Mouse (Mus musculus) embryonic facial prominence, embryonic 14.5 days (tissue): ENCODE data around the gene Carf. TPM values are rescaled to one million over a fixed set of nuclear protein-coding genes. Genes with fewer than 3 reads are reported as not detected.
"Not testable (repeated sequence)": the region's sequence is repeated elsewhere in the genome, so short reads cannot be mapped to it uniquely, and the experiment has no call there.

Source experiments
- ATAC-seq: fragments of 200-750 bp; cut with Nextera tagmentation; 2 replicates; pipeline ENCODE4 v1.8.0; 2017; ENCODE audit warnings: low read depth, moderate number of reproducible peaks, moderate TSS enrichment
- DNase-seq: peaks from one replicate; pipeline ENCODE4 v3.0.0-alpha.2; 2015; ENCODE audit warnings: low spot score
- H3K27ac ChIP-seq: fragments of 300-500 bp; sonication (generic); replicated peaks from 2 replicates; pipeline ENCODE4 v1.5.1; 2014; ENCODE audit warnings: low read depth, mild to moderate bottlenecking, low read length, moderate library complexity
- H3K27me3 ChIP-seq: fragments of 300-500 bp; sonication (generic); replicated peaks from 2 replicates; pipeline ENCODE4 v1.6.1; 2014; ENCODE audit warnings: low read length; ENCODE audit not compliant: control insufficient read depth, insufficient read depth
- H3K36me3 ChIP-seq: fragments of 300-500 bp; sonication (generic); 2 replicates; pipeline ENCODE4 v1.6.1; 2014; ENCODE audit warnings: low read length, mixed read lengths; ENCODE audit not compliant: control insufficient read depth, insufficient read depth
- H3K4me1 ChIP-seq: fragments of 300-500 bp; sonication (generic); 2 replicates; pipeline ENCODE4 v1.6.1; 2014; ENCODE audit warnings: antibody characterized with exemption, low read length; ENCODE audit not compliant: control insufficient read depth, insufficient read depth
- H3K4me2 ChIP-seq: fragments of 300-500 bp; sonication (generic); 2 replicates; pipeline ENCODE4 v1.6.1; 2014; ENCODE audit warnings: low read depth, mild to moderate bottlenecking, low read length, moderate library complexity, mixed read lengths
- H3K4me3 ChIP-seq: fragments of 300-500 bp; sonication (generic); 2 replicates; pipeline ENCODE4 v1.5.1; 2014; ENCODE audit warnings: low read depth, mild to moderate bottlenecking, low read length
- H3K9ac ChIP-seq: fragments of 300-500 bp; sonication (generic); 2 replicates; pipeline ENCODE4 v1.6.1; 2014; ENCODE audit warnings: low read depth, mild to moderate bottlenecking, low read length, moderate library complexity, mixed read lengths
- H3K9me3 ChIP-seq: fragments of 300-500 bp; sonication (generic); 2 replicates; pipeline ENCODE4 v1.6.1; 2016; ENCODE audit warnings: low read length; ENCODE audit not compliant: control insufficient read depth
- WGBS: fragments of 180-500 bp; shearing (Covaris S2); extraction: QIAGEN DNeasy Blood & Tissue Kit; methylation state at CpG from one replicate; pipeline ENCODE4 v1.1.7; 2014; 5-methylcytosine and 5-hydroxymethylcytosine counted together
- polyA plus RNA-seq: library from polyadenylated mRNA; unstranded; fragments of >200 nt; fragmentation: Nextera tagmentation; extraction: Ambion mirVana; gene quantifications from 2 replicates; pipeline ENCODE4 v1.2.1, GENCODE M21; 2014

Carf gene
- polyA plus RNA-seq, 1 experiment from 2014 or later, result 6.3 TPM

GRCm38 (mm10) chr1:60163676-60164075 is 65.6 kb downstream of the Carf start:
- WGBS, result 84% methylated on average over 3 of the region's 3 CpGs
- ATAC-seq (no peak), DNase-seq (no peak)
- Histone ChIP-seq H3K4me2 (no peak overlapping the region), H3K4me1 (no peaks in the 10 kb centered on the region), H3K36me3 (no peaks in the 10 kb centered on the region), H3K9me3 (no peaks in the 10 kb centered on the region), H3K27ac (no peak overlapping the region), H3K27me3 (no peaks in the 10 kb centered on the region), H3K9ac (no peak overlapping the region), H3K4me3 (no peak overlapping the region)

DNA sequence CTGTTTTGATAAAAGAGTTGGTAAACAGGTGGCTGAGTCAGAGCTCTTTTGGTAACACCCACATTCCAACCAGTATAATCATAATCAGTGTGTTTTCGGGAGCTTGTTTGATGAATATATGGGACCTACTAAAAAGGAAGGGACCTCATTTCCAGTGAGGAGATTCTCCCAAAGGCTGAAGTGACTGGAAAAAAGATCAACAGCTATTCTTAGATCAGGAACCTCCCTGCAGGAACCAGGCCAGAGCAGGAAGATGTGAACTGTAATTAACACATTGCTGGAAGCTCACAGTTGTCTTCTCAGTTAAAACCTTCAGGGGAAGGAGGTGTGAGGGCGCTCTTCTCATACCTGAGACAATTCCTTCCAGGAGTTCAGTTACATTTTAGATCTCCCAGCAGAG is 71.6 kb downstream of the Carf start:
- 73% methylated on average over 2 of the region's 2 CpGs for WGBS
- no peak overlapping the region for H3K9ac ChIP-seq
- H3K27ac ChIP-seq, result no peak overlapping the region
- H3K4me3 ChIP-seq, result no peak overlapping the region
- H3K27me3 ChIP-seq, result no peaks in the 10 kb centered on the region
- DNase-seq, result no peak
- H3K4me2 ChIP-seq, result no peak overlapping the region
- no peaks in the 10 kb centered on the region for H3K4me1 ChIP-seq
- H3K36me3 ChIP-seq, result no peaks in the 10 kb centered on the region
- no peaks in the 10 kb centered on the region for H3K9me3 ChIP-seq
- no peak for ATAC-seq

DNA sequence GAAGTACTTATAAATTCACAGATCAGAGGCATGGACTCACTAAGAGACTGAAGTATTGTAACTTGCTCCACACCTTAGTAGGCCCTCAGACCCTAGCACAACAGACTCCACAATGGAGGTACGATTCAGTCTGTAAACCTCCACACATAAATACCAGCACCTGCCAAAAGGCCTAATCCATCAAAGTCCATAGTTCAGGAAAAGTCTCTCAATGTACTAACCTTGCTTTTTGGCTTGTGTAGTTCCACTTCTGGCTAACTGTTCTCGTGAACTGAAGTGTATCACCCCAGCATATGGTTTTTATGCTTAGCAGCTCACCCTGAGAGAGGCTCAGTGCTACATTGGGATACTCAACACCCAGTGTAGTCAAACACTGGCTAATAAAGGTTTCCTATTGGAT is 72.2 kb downstream of the Carf start:
- Histone ChIP-seq H3K4me2 (no peak overlapping the region), H3K9ac (no peak overlapping the region), H3K36me3 (no peaks in the 10 kb centered on the region), H3K9me3 (no peaks in the 10 kb centered on the region), H3K27me3 (no peaks in the 10 kb centered on the region), H3K4me3 (no peak overlapping the region), H3K4me1 (no peaks in the 10 kb centered on the region), H3K27ac (no peak overlapping the region)
- ATAC-seq (no peak), DNase-seq (no peak)
- whole genome bisulfite sequencing, result 78% methylated on average over 2 of the region's 2 CpGs

DNA sequence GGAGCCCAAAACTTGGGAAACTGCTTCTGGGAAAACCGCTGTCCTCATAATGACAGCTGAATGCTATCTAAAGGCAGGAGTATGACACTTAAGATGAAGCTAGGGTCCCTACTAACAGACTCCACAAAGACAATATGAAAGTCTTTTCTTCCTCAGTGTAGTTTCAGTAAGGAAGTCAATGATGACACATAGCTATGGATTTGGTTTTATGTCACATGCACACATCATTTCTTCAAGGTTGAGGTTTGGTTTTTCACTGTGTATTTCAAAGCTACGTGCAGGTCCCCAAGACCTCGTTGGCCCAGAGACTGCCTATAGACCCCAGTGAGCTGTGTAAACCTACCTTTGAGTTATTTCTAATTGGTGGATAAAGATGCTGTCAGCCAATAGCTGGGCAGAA is 75.1 kb downstream of the Carf start:
- Histone ChIP-seq H3K9me3 (no peaks in the 10 kb centered on the region), H3K4me2 (no peak overlapping the region), H3K27ac (no peak overlapping the region), H3K4me1 (no peaks in the 10 kb centered on the region), H3K9ac (no peak overlapping the region), H3K27me3 (no peaks in the 10 kb centered on the region), H3K36me3 (no peaks in the 10 kb centered on the region), H3K4me3 (no peak overlapping the region)
- no peak for DNase-seq
- ATAC-seq, result no peak
- 84% methylated on average over 3 of the region's 3 CpGs for WGBS

GRCm38 (mm10) chr1:60177814-60178213 is 79.8 kb downstream of the Carf start:
- H3K27me3 ChIP-seq, H3K9ac ChIP-seq, H3K4me1 ChIP-seq, H3K4me2 ChIP-seq, H3K4me3 ChIP-seq, H3K27ac ChIP-seq, DNase-seq, H3K9me3 ChIP-seq, ATAC-seq, H3K36me3 ChIP-seq: not testable (repeated sequence)
- 90% methylated on average over 1 of the region's 1 CpGs for WGBS

DNA sequence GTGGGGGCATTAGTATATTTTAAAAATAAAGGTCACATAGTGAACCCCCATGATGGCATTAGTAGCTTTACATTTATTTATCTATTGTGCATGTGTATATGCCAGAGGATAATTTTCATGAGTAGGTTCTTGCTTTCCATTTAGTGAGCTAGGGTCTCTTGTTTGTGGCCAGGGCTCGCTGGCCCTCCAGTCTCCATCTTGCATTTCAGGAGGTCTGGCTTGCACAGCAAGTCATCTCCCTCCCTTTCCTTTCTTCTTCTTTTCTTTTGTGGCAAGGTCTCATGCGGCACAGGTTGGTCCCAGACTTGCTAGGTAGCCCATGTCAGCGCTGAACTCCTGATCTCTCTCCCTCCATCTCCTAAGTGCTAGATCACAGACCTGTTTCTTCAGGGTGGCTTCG is 81.3 kb downstream of the Carf start:
- H3K4me2 ChIP-seq, result peak overlapping the region; percentile 50
- peaks cover 6% of the 10 kb centered on the region; the same call in 1 of the 2 replicates for H3K4me1 ChIP-seq
- H3K9me3 ChIP-seq, result no peaks in the 10 kb centered on the region
- H3K27me3 ChIP-seq, result no peaks in the 10 kb centered on the region
- peak overlapping the region; percentile 95; the same call in 1 of the 2 replicates for H3K27ac ChIP-seq
- DNase-seq (no peak), ATAC-seq (no peak)
- 29% methylated on average over 4 of the region's 4 CpGs for whole genome bisulfite sequencing
- H3K36me3 ChIP-seq, result no peaks in the 10 kb centered on the region
- peak overlapping the region; percentile 89 for H3K4me3 ChIP-seq
- H3K9ac ChIP-seq, result peak overlapping the region; percentile 87

DNA sequence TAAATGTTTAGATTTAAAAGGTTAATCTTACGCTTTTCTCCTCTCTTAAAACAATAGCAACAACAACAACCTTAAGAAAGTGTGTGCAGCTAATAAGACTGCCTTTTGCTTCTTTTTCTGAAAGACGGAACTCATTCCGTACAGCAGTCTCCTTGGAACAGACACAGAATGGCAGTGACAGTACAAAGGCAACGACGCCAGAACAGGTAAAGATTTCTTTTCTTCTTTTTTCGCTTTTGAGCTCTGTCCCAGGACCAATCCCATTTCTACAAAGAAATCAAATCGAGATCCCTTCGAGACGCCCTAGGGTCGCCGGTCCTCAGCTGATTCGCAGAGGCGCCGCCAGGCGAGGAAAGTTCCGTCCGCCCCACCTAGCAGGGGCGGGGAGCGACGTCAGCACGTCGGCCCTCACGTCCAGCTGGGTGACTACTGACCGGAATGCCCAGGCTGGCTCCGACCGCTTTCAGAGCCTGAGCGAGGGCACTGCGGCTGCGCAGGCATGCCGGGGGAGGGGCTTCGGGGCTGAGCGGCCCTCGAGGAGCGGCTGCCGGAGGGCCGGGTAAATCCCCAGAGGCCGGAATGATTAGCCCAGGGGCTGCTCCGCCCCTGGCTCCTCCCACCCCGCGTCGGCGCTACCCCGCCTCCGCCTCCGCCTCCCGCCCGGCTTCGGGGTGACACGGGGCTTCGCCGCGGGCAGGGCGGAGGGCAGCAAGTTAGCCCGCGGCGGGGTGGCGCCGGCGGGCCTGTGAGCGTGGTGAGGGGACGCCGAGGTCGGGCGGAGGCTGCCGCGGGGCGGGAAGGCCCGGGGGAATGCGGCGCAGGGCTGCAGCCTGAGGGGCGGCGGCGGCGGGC is 82.1 kb downstream of the Carf start, which contains the start of gene Nbeal1:
Gene Nbeal1 (plus strand): TSS at position 668 of the 852 bp plus-strand sequence.
- peak; percentile 98 for ATAC-seq
- H3K9me3 ChIP-seq, result no peaks in the 10 kb centered on the region
- no peaks in the 10 kb centered on the region for H3K36me3 ChIP-seq
- H3K9ac ChIP-seq, result peak within 1 kb of the TSS; percentile 87
- H3K27me3 ChIP-seq, result no peaks in the 10 kb centered on the region
- peak; percentile 98 for DNase-seq
- peak within 1 kb of the TSS; percentile 50 for H3K4me2 ChIP-seq
- peaks cover 6% of the 10 kb centered on the region; the same call in 1 of the 2 replicates for H3K4me1 ChIP-seq
- H3K27ac ChIP-seq, result peak within 1 kb of the TSS; percentile 95
- under 1% methylated on average over 41 of the region's 74 CpGs for WGBS
- peak within 1 kb of the TSS; percentile 89 for H3K4me3 ChIP-seq

- Histone ChIP-seq H3K27ac (peak overlapping the region; percentile 95), H3K9me3 (no peaks in the 10 kb centered on the region), H3K27me3 (no peaks in the 10 kb centered on the region), H3K36me3 (no peaks in the 10 kb centered on the region), H3K4me2 (peak overlapping the region; percentile 50), H3K9ac (peak overlapping the region; percentile 87), H3K4me1 (peaks cover 6% of the 10 kb centered on the region; the same call in 1 of the 2 replicates), H3K4me3 (peak overlapping the region; percentile 89)
- DNase-seq (no peak), ATAC-seq (peak; percentile 86)
- WGBS, result 0% methylated on average over 21 of the region's 30 CpGs
These were observed 82.8 kb downstream of the Carf start for GRCm38 (mm10) chr1:60180784-60181221.

GRCm38 (mm10) chr1:60188454-60188853 is 90.4 kb downstream of the Carf start:
- no peak for DNase-seq
- no peaks in the 10 kb centered on the region for H3K27me3 ChIP-seq
- H3K9ac ChIP-seq, result no peak overlapping the region
- H3K4me2 ChIP-seq, result no peak overlapping the region
- H3K36me3 ChIP-seq, result no peaks in the 10 kb centered on the region
- no peak overlapping the region for H3K4me3 ChIP-seq
- H3K27ac ChIP-seq, result no peak overlapping the region
- H3K9me3 ChIP-seq, result no peaks in the 10 kb centered on the region
- no peak for ATAC-seq
- H3K4me1 ChIP-seq, result no peaks in the 10 kb centered on the region
